8 mouse cellular contexts compared by ENCODE assay signal in genomic region chr10:94523297-94523696, GRCm38 (mm10).
DNase-seq lines count a peak whose midpoint lies in the region; ATAC-seq and TF ChIP-seq lines count a peak whose summit lies in the region.

No protein-coding gene starts in this region.

- no peak for ATAC-seq in heart, embryonic 11.5 days (replicated peaks; ENCODE audit: insufficient number of reproducible peaks, low FRiP score, low TSS enrichment)
- 0 out of 2 replicates have a peak, but pooled peaks have one; percentile 7 for ATAC-seq in limb, embryonic 14.5 days (ENCODE audit: low FRiP score, low read depth)

- TF ChIP-seq POLR2A in limb, embryonic 14.5 days (IDR thresholded peaks at IDR 0.05; ENCODE audit: borderline replicate concordance, extremely low read depth, insufficient read depth, insufficient read length) = no peak
- no peak for TF ChIP-seq POLR2A in cerebellum, adult 2 months (IDR thresholded peaks at IDR 0.05; ENCODE audit: borderline replicate concordance, insufficient read depth, low read length)

- DNase-seq in heart, adult 11 months = no peak
- DNase-seq in right cerebral cortex, adult 18-20 months = peak; percentile 33
- DNase-seq in right cerebral cortex, postnatal 10 days (ENCODE audit: low spot score in 2 of 2) = no peak
- no peak for DNase-seq in limb, embryonic 14.5 days (ENCODE audit: low spot score)
- peak; percentile 61 for DNase-seq in thymus, postnatal 25 days
- DNase-seq in cerebellum, adult 2 months = no peak
- no peak for DNase-seq in lung, postnatal 4 days

- H3K27ac ChIP-seq in heart, embryonic 11.5 days (ENCODE audit: low read depth, low read length) = no peak overlapping the region
- H3K27ac ChIP-seq in limb, embryonic 14.5 days (replicated peaks; ENCODE audit: low read depth, low read length) = no peak overlapping the region
- H3K27ac ChIP-seq in cerebellum, adult 2 months (ENCODE audit: insufficient read depth, low read length) = no peak overlapping the region

- H3K9ac ChIP-seq in heart, embryonic 11.5 days (ENCODE audit: low read depth, low read length) = no peak overlapping the region
- H3K9ac ChIP-seq in limb, embryonic 14.5 days (ENCODE audit: low read depth, low read length, severe bottlenecking) = no peak overlapping the region

- no peak overlapping the region for H3K4me3 ChIP-seq in heart, embryonic 11.5 days (ENCODE audit: low read depth, low read length)
- H3K4me3 ChIP-seq in limb, embryonic 14.5 days (replicated peaks; ENCODE audit: low read length) = no peak overlapping the region
- H3K4me3 ChIP-seq in cerebellum, adult 2 months (replicated peaks; ENCODE audit: insufficient read depth, low read depth, low read length) = no peak overlapping the region

- WGBS in heart, embryonic 11.5 days (ENCODE audit: insufficient replicate concordance) = 76% methylated on average over 8 of the region's 8 CpGs
- WGBS in limb, embryonic 14.5 days = 68% methylated on average over 8 of the region's 8 CpGs
- WGBS in cerebellum, adult 2 months = 89% methylated on average over 8 of the region's 8 CpGs

- no peaks in the 10 kb centered on the region for H3K9me3 ChIP-seq in heart, embryonic 11.5 days (replicated peaks; ENCODE audit: control insufficient read depth, low read length)
- H3K9me3 ChIP-seq in limb, embryonic 14.5 days (ENCODE audit: control insufficient read depth, low read length) = no peaks in the 10 kb centered on the region

- H3K27me3 ChIP-seq in heart, embryonic 11.5 days (ENCODE audit: control insufficient read depth, insufficient read depth, low read length) = no peaks in the 10 kb centered on the region
- H3K27me3 ChIP-seq in limb, embryonic 14.5 days (ENCODE audit: control insufficient read depth, insufficient read depth, low read length) = no peaks in the 10 kb centered on the region
- H3K27me3 ChIP-seq in cerebellum, adult 2 months (ENCODE audit: control insufficient read depth, insufficient read depth, low read length) = no peaks in the 10 kb centered on the region

- peaks cover 44% of the 10 kb centered on the region for H3K4me1 ChIP-seq in heart, embryonic 11.5 days (ENCODE audit: control insufficient read depth, insufficient read depth, low read length)
- H3K4me1 ChIP-seq in limb, embryonic 14.5 days (ENCODE audit: control insufficient read depth, insufficient read depth, low read length) = peaks cover 33% of the 10 kb centered on the region
- peaks cover 4% of the 10 kb centered on the region for H3K4me1 ChIP-seq in cerebellum, adult 2 months (ENCODE audit: control insufficient read depth, insufficient read depth, low read length)

- H3K36me3 ChIP-seq in heart, embryonic 11.5 days (ENCODE audit: control insufficient read depth, insufficient read depth, low read length) = no peaks in the 10 kb centered on the region
- H3K36me3 ChIP-seq in limb, embryonic 14.5 days (ENCODE audit: control insufficient read depth, insufficient read depth, low read length) = no peaks in the 10 kb centered on the region

- TF ChIP-seq CTCF in cerebellum, adult 2 months (IDR thresholded peaks at IDR 0.05; ENCODE audit: borderline replicate concordance, insufficient read depth, low read depth, low read length) = no peak

- H3K4me2 ChIP-seq in heart, embryonic 11.5 days = peak overlapping the region; percentile 29; the same call in 1 of the 2 replicates
- H3K4me2 ChIP-seq in limb, embryonic 14.5 days (replicated peaks; ENCODE audit: low read depth, low read length, severe bottlenecking) = peak overlapping the region; percentile 21; the same call in 1 of the 2 replicates

Comparison
In these comparisons a context has a peak if more than half of its experiments do, and no peak if none do; other contexts are left out.
1. DNase-seq: peak in right cerebral cortex, adult 18-20 months (single experiment) and thymus, postnatal 25 days (single experiment); none in heart, adult 11 months (single experiment), right cerebral cortex, postnatal 10 days (0 of 2), limb, embryonic 14.5 days (single experiment), cerebellum, adult 2 months (0 of 2) and lung, postnatal 4 days (0 of 2).